Mouse (Mus musculus): ENCODE measurements at regions not wholly inside any gene's neighbourhood (a gene's known extent, or its start where the extent isn't known, plus 50 kb on each side); places are given as distances from the start of the nearest gene placed in this dataset.

GRCm38 (mm10) chr1:83832946-83833345 lies 424.9 kb upstream of the Sphkap start:
- no peak for DNase-seq

GRCm38 (mm10) chr1:83831900-83832535 lies 424.0 kb upstream of the Sphkap start:
- DNase-seq: peak in 1 of 2 experiments; percentile 1

GRCm38 (mm10) chr1:83830025-83830645 lies 422.1 kb upstream of the Sphkap start:
- no peak for DNase-seq

- DNase-seq: peak in 1 of 2 experiments; percentile 29
These were observed 403.2 kb upstream of the Sphkap start for GRCm38 (mm10) chr1:83811162-83811561.

GRCm38 (mm10) chr1:83808432-83808831 lies 400.4 kb upstream of the Sphkap start:
- DNase-seq: no peak

GRCm38 (mm10) chr1:83803345-83804041 lies 395.5 kb upstream of the Sphkap start:
- DNase-seq: no peak

- DNase-seq: no peak
These were observed 393.8 kb upstream of the Sphkap start for GRCm38 (mm10) chr1:83801759-83802158.

- DNase-seq: no peak
These were observed 389.2 kb upstream of the Sphkap start for GRCm38 (mm10) chr1:83796961-83797891.

GRCm38 (mm10) chr1:83777151-83777550 lies 369.2 kb upstream of the Sphkap start:
- DNase-seq: no peak

GRCm38 (mm10) chr1:83771160-83771559 lies 363.2 kb upstream of the Sphkap start:
- DNase-seq: no peak

- no peak for DNase-seq
These were observed 353.5 kb upstream of the Sphkap start for GRCm38 (mm10) chr1:83761499-83761898.

- no peak for DNase-seq
These were observed 348.9 kb upstream of the Sphkap start for GRCm38 (mm10) chr1:83756866-83757265.

GRCm38 (mm10) chr1:83755336-83755735 lies 347.3 kb upstream of the Sphkap start:
- no peak for DNase-seq

GRCm38 (mm10) chr1:83752976-83753375 lies 345.0 kb upstream of the Sphkap start:
- DNase-seq: no peak

- no peak for DNase-seq
These were observed 341.0 kb upstream of the Sphkap start for GRCm38 (mm10) chr1:83748974-83749373.

- no peak for DNase-seq
These were observed 340.1 kb upstream of the Sphkap start for GRCm38 (mm10) chr1:83748061-83748460.

- DNase-seq: peak in 1 of 2 experiments; percentile 8
These were observed 339.4 kb upstream of the Sphkap start for GRCm38 (mm10) chr1:83747412-83747811.

GRCm38 (mm10) chr1:83746036-83746435 lies 338.0 kb upstream of the Sphkap start:
- DNase-seq: peak; percentile 35 to 47

- DNase-seq: peak in 1 of 2 experiments; percentile 8
These were observed 328.6 kb upstream of the Sphkap start for GRCm38 (mm10) chr1:83736428-83737117.

- no peak for DNase-seq
These were observed 323.7 kb upstream of the Sphkap start for GRCm38 (mm10) chr1:83731682-83732081.

- DNase-seq: no peak
These were observed 320.8 kb upstream of the Sphkap start for GRCm38 (mm10) chr1:83728810-83729209.

- no peak for DNase-seq
These were observed 319.9 kb upstream of the Sphkap start for GRCm38 (mm10) chr1:83727938-83728337.

All from kidney, postnatal 36 days (tissue).